Mouse (Mus musculus): ENCODE results near the gene Sparc. TPM values are rescaled to one million over a fixed set of nuclear protein-coding genes. Genes with fewer than 3 reads are reported as not detected.
A peak's percentile ranks its signal among the peaks of the same experiment; 100 is the strongest.
"Not testable (repeated sequence)": the region's sequence is repeated elsewhere in the genome, so short reads cannot be mapped to it uniquely, and the experiment has no call there.

Gene Sparc
- polyA plus RNA-seq, 1 experiment from 2014 or later: 1,914 TPM

GRCm38 (mm10) chr11:55415731-55416130 lies 7.3 kb downstream of the Sparc start:
- peak overlapping the region; percentile 94 for H3K27ac ChIP-seq
- H3K4me2 ChIP-seq: peak overlapping the region; percentile 83
- H3K4me1 ChIP-seq (replicated peaks): peaks cover 71% of the 10 kb centered on the region
- ATAC-seq (replicated peaks; ENCODE audit: insufficient number of reproducible peaks, insufficient read depth, low FRiP score, low read depth); H3K9ac ChIP-seq; H3K9me3 ChIP-seq (replicated peaks); H3K36me3 ChIP-seq; H3K27me3 ChIP-seq: not testable (repeated sequence)
- H3K4me3 ChIP-seq: peak overlapping the region; percentile 66; the same call in 1 of the 2 replicates
- 60% methylated on average over 6 of the region's 6 CpGs for WGBS

DNA sequence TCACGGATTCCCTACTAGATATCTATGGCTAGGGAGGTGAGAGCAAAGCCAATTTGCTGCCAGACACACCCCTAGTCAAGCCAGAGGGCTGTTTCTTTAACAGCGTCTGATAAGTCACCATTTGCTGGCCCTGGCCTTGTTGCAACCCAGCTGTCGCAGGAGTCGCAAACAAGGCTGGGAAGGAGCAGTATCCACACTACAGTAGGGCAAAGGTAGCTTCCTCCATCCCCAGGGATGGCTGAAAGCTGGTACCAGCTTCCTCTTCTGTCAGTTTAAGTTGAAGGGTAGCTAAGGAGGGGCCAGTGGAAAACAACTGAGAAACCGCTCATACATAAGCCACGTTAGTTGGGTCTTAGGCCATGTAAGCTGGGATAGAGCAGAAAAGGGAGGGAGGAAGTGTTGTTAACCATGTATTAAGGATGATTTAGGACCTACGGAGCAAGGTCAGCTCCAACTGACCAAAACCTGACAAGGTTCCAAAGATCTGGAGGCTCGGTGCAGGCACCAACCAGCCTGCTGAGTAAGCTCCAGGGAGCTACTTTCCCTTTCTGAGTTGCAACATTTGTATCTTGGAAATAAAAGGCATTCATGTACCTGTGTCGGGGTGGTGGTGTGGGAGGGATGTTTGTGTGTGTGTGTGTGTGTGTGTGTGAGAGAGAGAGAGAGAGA lies 7.8 kb downstream of the Sparc start:
- WGBS: 25% methylated on average over 9 of the region's 9 CpGs
- H3K9ac ChIP-seq: peak overlapping the region; percentile 38; the same call in 1 of the 2 replicates
- ATAC-seq (replicated peaks; ENCODE audit: insufficient number of reproducible peaks, insufficient read depth, low FRiP score, low read depth): no peak

GRCm38 (mm10) chr11:55414314-55414713 lies 8.7 kb downstream of the Sparc start:
- Histone ChIP-seq H3K4me3 (peak overlapping the region; percentile 13; the same call in 1 of the 2 replicates), H3K27ac (peak overlapping the region; percentile 94), H3K4me2 (peak overlapping the region; percentile 83), H3K9ac (no peak overlapping the region; the same call in 1 of the 2 replicates), H3K9me3 (replicated peaks) (no peaks in the 10 kb centered on the region), H3K27me3 (no peaks in the 10 kb centered on the region), H3K36me3 (peaks cover 10% of the 10 kb centered on the region), H3K4me1 (replicated peaks) (peaks cover 61% of the 10 kb centered on the region)
- 0 out of 2 replicates have a peak, but pooled peaks have one; percentile 18 for ATAC-seq (replicated peaks; ENCODE audit: insufficient number of reproducible peaks, insufficient read depth, low FRiP score, low read depth)
- 29% methylated on average over 5 of the region's 5 CpGs for WGBS

More for the DNA sequence above, 7.8 kb downstream of the Sparc start:
- H3K27me3 ChIP-seq: no peaks in the 10 kb centered on the region
- H3K27ac ChIP-seq: peak overlapping the region; percentile 94
- 0 out of 2 replicates have a peak, but pooled peaks cover 2% of the 10 kb centered on the region for H3K36me3 ChIP-seq
- H3K4me2 ChIP-seq: peak overlapping the region; percentile 83
- no peaks in the 10 kb centered on the region for H3K9me3 ChIP-seq (replicated peaks)
- peak overlapping the region; percentile 25 for H3K4me3 ChIP-seq
- peaks cover 65% of the 10 kb centered on the region for H3K4me1 ChIP-seq (replicated peaks)

GRCm38 (mm10) chr11:55413416-55413796 lies 9.6 kb downstream of the Sparc start:
- Histone ChIP-seq H3K9ac (no peak overlapping the region), H3K27ac (peak overlapping the region; percentile 94), H3K9me3 (replicated peaks) (no peaks in the 10 kb centered on the region), H3K4me1 (replicated peaks) (peaks cover 61% of the 10 kb centered on the region), H3K36me3 (peaks cover 19% of the 10 kb centered on the region), H3K4me3 (no peak overlapping the region), H3K27me3 (no peaks in the 10 kb centered on the region), H3K4me2 (no peak overlapping the region)
- 83% methylated on average over 2 of the region's 2 CpGs for WGBS
- ATAC-seq (replicated peaks; ENCODE audit: insufficient number of reproducible peaks, insufficient read depth, low FRiP score, low read depth): no peak

GRCm38 (mm10) chr11:55412680-55413415 lies 10.1 kb downstream of the Sparc start:
- H3K4me1 ChIP-seq (replicated peaks): peaks cover 61% of the 10 kb centered on the region
- WGBS: 82% methylated on average over 10 of the region's 10 CpGs

GRCm38 (mm10) chr11:55412034-55412433 lies 10.9 kb downstream of the Sparc start:
- Histone ChIP-seq H3K4me2 (no peak overlapping the region; the same call in 1 of the 2 replicates), H3K4me1 (replicated peaks) (peaks cover 57% of the 10 kb centered on the region), H3K9me3 (replicated peaks) (no peaks in the 10 kb centered on the region), H3K4me3 (no peak overlapping the region), H3K9ac (no peak overlapping the region), H3K27me3 (no peaks in the 10 kb centered on the region), H3K36me3 (peaks cover 32% of the 10 kb centered on the region), H3K27ac (peak overlapping the region; percentile 62)
- WGBS: 83% methylated on average over 7 of the region's 7 CpGs
- no peak for ATAC-seq (replicated peaks; ENCODE audit: insufficient number of reproducible peaks, insufficient read depth, low FRiP score, low read depth)

More at GRCm38 (mm10) chr11:55412680-55413415, 10.1 kb downstream of the Sparc start:
- Histone ChIP-seq H3K4me3 (no peak overlapping the region), H3K9ac (no peak overlapping the region), H3K4me2 (no peak overlapping the region; the same call in 1 of the 2 replicates), H3K9me3 (replicated peaks) (no peaks in the 10 kb centered on the region), H3K27me3 (no peaks in the 10 kb centered on the region), H3K36me3 (peaks cover 24% of the 10 kb centered on the region), H3K27ac (peak overlapping the region; percentile 94; the same call in 1 of the 2 replicates)
- ATAC-seq (replicated peaks; ENCODE audit: insufficient number of reproducible peaks, insufficient read depth, low FRiP score, low read depth): no peak

- H3K36me3 ChIP-seq: peaks cover 48% of the 10 kb centered on the region
- ATAC-seq (replicated peaks; ENCODE audit: insufficient number of reproducible peaks, insufficient read depth, low FRiP score, low read depth): no peak
- H3K4me3 ChIP-seq: no peak overlapping the region
- H3K27ac ChIP-seq: peak overlapping the region; percentile 62
- H3K27me3 ChIP-seq: no peaks in the 10 kb centered on the region
- H3K4me2 ChIP-seq: no peak overlapping the region
- peaks cover 45% of the 10 kb centered on the region for H3K4me1 ChIP-seq (replicated peaks)
- WGBS: 54% methylated on average over 3 of the region's 3 CpGs
- no peak overlapping the region for H3K9ac ChIP-seq
- H3K9me3 ChIP-seq (replicated peaks): no peaks in the 10 kb centered on the region
These were observed 12.5 kb downstream of the Sparc start for GRCm38 (mm10) chr11:55410502-55410901.

- peaks cover 53% of the 10 kb centered on the region for H3K36me3 ChIP-seq
- no peak overlapping the region for H3K4me3 ChIP-seq
- peak overlapping the region; percentile 62 for H3K27ac ChIP-seq
- H3K4me1 ChIP-seq (replicated peaks): peaks cover 45% of the 10 kb centered on the region
- no peaks in the 10 kb centered on the region for H3K27me3 ChIP-seq
- whole genome bisulfite sequencing: 77% methylated on average over 3 of the region's 3 CpGs
- H3K9ac ChIP-seq: no peak overlapping the region
- no peaks in the 10 kb centered on the region for H3K9me3 ChIP-seq (replicated peaks)
- ATAC-seq (replicated peaks; ENCODE audit: insufficient number of reproducible peaks, insufficient read depth, low FRiP score, low read depth): no peak
- H3K4me2 ChIP-seq: no peak overlapping the region
These were observed 13.0 kb downstream of the Sparc start for GRCm38 (mm10) chr11:55410005-55410404.

- Histone ChIP-seq H3K4me1 (replicated peaks) (peaks cover 20% of the 10 kb centered on the region), H3K27me3 (no peaks in the 10 kb centered on the region), H3K9ac (no peak overlapping the region), H3K27ac (peak overlapping the region; percentile 71), H3K4me2 (no peak overlapping the region), H3K9me3 (replicated peaks) (no peaks in the 10 kb centered on the region), H3K4me3 (no peak overlapping the region), H3K36me3 (peaks cover 78% of the 10 kb centered on the region)
- WGBS: 77% methylated on average over 4 of the region's 4 CpGs
- ATAC-seq (replicated peaks; ENCODE audit: insufficient number of reproducible peaks, insufficient read depth, low FRiP score, low read depth): no peak
These were observed 15.8 kb downstream of the Sparc start for GRCm38 (mm10) chr11:55407133-55407532.

DNA sequence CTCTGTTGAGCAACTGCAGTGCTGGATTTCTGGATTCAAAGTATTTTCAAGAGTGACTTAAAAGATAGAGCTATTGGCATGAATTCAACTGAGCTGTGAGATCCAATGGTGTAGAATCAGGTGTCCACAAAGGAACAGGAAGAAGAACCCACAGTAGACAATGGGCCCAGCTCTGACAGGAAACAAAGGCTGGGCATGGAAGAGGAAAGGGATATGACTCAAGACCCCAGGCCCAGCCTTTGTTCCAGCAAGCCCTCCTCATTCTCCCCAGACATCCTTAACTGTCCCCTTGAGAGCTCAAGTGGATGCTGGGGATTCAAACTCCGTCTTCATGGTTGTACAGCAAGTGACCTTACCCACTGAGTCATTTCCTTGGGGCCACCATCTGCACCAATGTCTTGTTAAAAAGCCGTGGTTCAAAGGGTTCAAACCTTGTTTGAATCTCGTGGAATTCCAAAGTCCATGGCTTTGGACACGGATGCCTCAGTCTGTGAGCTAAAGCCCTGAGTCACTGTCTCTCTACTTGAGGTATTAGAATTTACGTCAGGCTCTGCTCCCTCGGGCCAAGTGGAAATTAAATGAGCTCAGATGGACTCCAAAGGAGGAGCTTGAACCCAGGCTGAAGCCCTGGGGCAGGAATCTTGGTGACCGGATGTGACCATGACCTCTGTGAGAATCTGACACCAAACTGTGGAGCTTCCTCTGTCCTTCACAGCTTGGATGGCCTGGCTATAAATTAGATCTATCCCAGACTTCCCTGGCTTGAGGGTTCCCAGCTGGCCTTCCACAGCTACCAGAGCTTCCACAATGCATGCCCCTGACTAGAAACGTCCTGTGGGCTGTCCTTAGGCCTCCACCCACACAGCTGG lies 17.1 kb downstream of the Sparc start:
- Histone ChIP-seq H3K9ac (no peak overlapping the region), H3K27me3 (no peaks in the 10 kb centered on the region), H3K27ac (peak overlapping the region; percentile 71), H3K4me3 (no peak overlapping the region), H3K4me2 (no peak overlapping the region), H3K36me3 (peaks cover 90% of the 10 kb centered on the region), H3K9me3 (replicated peaks) (no peaks in the 10 kb centered on the region), H3K4me1 (replicated peaks) (0 out of 2 replicates have a peak, but pooled peaks cover 7% of the 10 kb centered on the region)
- 59% methylated on average over 8 of the region's 8 CpGs for WGBS
- peak; percentile 55 for ATAC-seq (replicated peaks; ENCODE audit: insufficient number of reproducible peaks, insufficient read depth, low FRiP score, low read depth)
